Mouse (Mus musculus): Measurements from ENCODE around the gene Cd300lf. TPM values are rescaled to one million over a fixed set of nuclear protein-coding genes. Genes with fewer than 3 reads are reported as not detected.

Cd300lf gene
- polyA plus RNA-seq, 1 experiment from 2014 or later: not detected

- ATAC-seq (replicated peaks): no peak
- H3K4me2 ChIP-seq (replicated peaks): no peak overlapping the region
- WGBS: 82% methylated on average over 4 of the region's 4 CpGs
- no peaks in the 10 kb centered on the region for H3K27me3 ChIP-seq
- no peak overlapping the region for H3K4me3 ChIP-seq
- H3K4me1 ChIP-seq: no peaks in the 10 kb centered on the region
- H3K27ac ChIP-seq (replicated peaks): no peak overlapping the region
- no peaks in the 10 kb centered on the region for H3K9me3 ChIP-seq
- H3K9ac ChIP-seq (replicated peaks): no peak overlapping the region
- H3K36me3 ChIP-seq: no peaks in the 10 kb centered on the region
Measured at GRCm38 (mm10) chr11:115128483-115128882, 5.3 kb downstream of the Cd300lf start.

GRCm38 (mm10) chr11:115119409-115119808 lies 14.4 kb downstream of the Cd300lf start:
- Histone ChIP-seq H3K36me3 (no peaks in the 10 kb centered on the region), H3K4me3 (no peak overlapping the region), H3K9ac (replicated peaks) (no peak overlapping the region), H3K27ac (replicated peaks) (no peak overlapping the region), H3K4me2 (replicated peaks) (no peak overlapping the region), H3K9me3 (no peaks in the 10 kb centered on the region), H3K27me3 (no peaks in the 10 kb centered on the region), H3K4me1 (no peaks in the 10 kb centered on the region)
- ATAC-seq (replicated peaks): no peak
- WGBS: 80% methylated on average over 9 of the region's 9 CpGs

- no peak overlapping the region for H3K9ac ChIP-seq (replicated peaks)
- 66% methylated on average over 3 of the region's 3 CpGs for WGBS
Measured at GRCm38 (mm10) chr11:115112196-115112595, 21.6 kb downstream of the Cd300lf start.

GRCm38 (mm10) chr11:115110271-115110670 lies 23.5 kb downstream of the Cd300lf start:
- ATAC-seq (replicated peaks): no peak
- 0 out of 2 replicates have a peak, but pooled peaks cover 3% of the 10 kb centered on the region for H3K4me1 ChIP-seq
- H3K4me2 ChIP-seq (replicated peaks): no peak overlapping the region
- H3K27ac ChIP-seq (replicated peaks): no peak overlapping the region
- no peaks in the 10 kb centered on the region for H3K36me3 ChIP-seq
- no peak overlapping the region for H3K9ac ChIP-seq (replicated peaks)
- no peaks in the 10 kb centered on the region for H3K9me3 ChIP-seq
- H3K4me3 ChIP-seq: no peak overlapping the region
- H3K27me3 ChIP-seq: no peaks in the 10 kb centered on the region
- WGBS: 84% methylated on average over 4 of the region's 5 CpGs

More at GRCm38 (mm10) chr11:115112196-115112595, 21.6 kb downstream of the Cd300lf start:
- ATAC-seq (replicated peaks): no peak
- Histone ChIP-seq H3K4me2 (replicated peaks) (no peak overlapping the region), H3K9me3 (no peaks in the 10 kb centered on the region), H3K27me3 (no peaks in the 10 kb centered on the region), H3K4me3 (no peak overlapping the region), H3K27ac (replicated peaks) (no peak overlapping the region), H3K36me3 (no peaks in the 10 kb centered on the region), H3K4me1 (0 out of 2 replicates have a peak, but pooled peaks cover 3% of the 10 kb centered on the region)

- H3K4me3 ChIP-seq: no peak overlapping the region
- H3K36me3 ChIP-seq: no peaks in the 10 kb centered on the region
- H3K27me3 ChIP-seq: no peaks in the 10 kb centered on the region
- 85% methylated on average over 8 of the region's 8 CpGs for WGBS
- no peak for ATAC-seq (replicated peaks)
- H3K9ac ChIP-seq (replicated peaks): no peak overlapping the region
- H3K4me1 ChIP-seq: 0 out of 2 replicates have a peak, but pooled peaks cover 3% of the 10 kb centered on the region
- no peak overlapping the region for H3K27ac ChIP-seq (replicated peaks)
- H3K4me2 ChIP-seq (replicated peaks): no peak overlapping the region
- no peaks in the 10 kb centered on the region for H3K9me3 ChIP-seq
Measured at GRCm38 (mm10) chr11:115108176-115108575, 25.6 kb downstream of the Cd300lf start.

- H3K36me3 ChIP-seq: no peaks in the 10 kb centered on the region
- no peak overlapping the region for H3K4me3 ChIP-seq
- H3K27me3 ChIP-seq: no peaks in the 10 kb centered on the region
- no peak for ATAC-seq (replicated peaks)
- 0 out of 2 replicates have a peak, but pooled peaks cover 3% of the 10 kb centered on the region for H3K4me1 ChIP-seq
- H3K9me3 ChIP-seq: no peaks in the 10 kb centered on the region
- no peak overlapping the region for H3K4me2 ChIP-seq (replicated peaks)
- WGBS: 15% methylated on average over 4 of the region's 4 CpGs
- H3K9ac ChIP-seq (replicated peaks): no peak overlapping the region
- H3K27ac ChIP-seq (replicated peaks): no peak overlapping the region
Measured at GRCm38 (mm10) chr11:115107403-115107916, 26.3 kb downstream of the Cd300lf start.

- H3K36me3 ChIP-seq: no peaks in the 10 kb centered on the region
- H3K9me3 ChIP-seq: no peaks in the 10 kb centered on the region
- no peak overlapping the region for H3K27ac ChIP-seq (replicated peaks)
- H3K4me1 ChIP-seq: 0 out of 2 replicates have a peak, but pooled peaks cover 3% of the 10 kb centered on the region
- H3K9ac ChIP-seq (replicated peaks): no peak overlapping the region
- no peaks in the 10 kb centered on the region for H3K27me3 ChIP-seq
- WGBS: 91% methylated on average over 2 of the region's 2 CpGs
- H3K4me3 ChIP-seq: no peak overlapping the region
- ATAC-seq (replicated peaks): no peak
- no peak overlapping the region for H3K4me2 ChIP-seq (replicated peaks)
Measured at GRCm38 (mm10) chr11:115106638-115107037, 27.2 kb downstream of the Cd300lf start.

- Histone ChIP-seq H3K9me3 (no peaks in the 10 kb centered on the region), H3K36me3 (no peaks in the 10 kb centered on the region), H3K9ac (replicated peaks) (no peak overlapping the region), H3K27ac (replicated peaks) (no peak overlapping the region), H3K27me3 (no peaks in the 10 kb centered on the region), H3K4me2 (replicated peaks) (no peak overlapping the region), H3K4me3 (no peak overlapping the region), H3K4me1 (0 out of 2 replicates have a peak, but pooled peaks cover 3% of the 10 kb centered on the region)
- whole genome bisulfite sequencing: 71% methylated on average over 8 of the region's 8 CpGs
- no peak for ATAC-seq (replicated peaks)
Measured at GRCm38 (mm10) chr11:115104769-115105563, 28.8 kb downstream of the Cd300lf start.

- WGBS: 90% methylated on average over 25 of the region's 25 CpGs
- H3K9me3 ChIP-seq: no peaks in the 10 kb centered on the region
- H3K27ac ChIP-seq (replicated peaks): no peak overlapping the region
- H3K4me3 ChIP-seq: no peak overlapping the region
- H3K36me3 ChIP-seq: no peaks in the 10 kb centered on the region
- H3K9ac ChIP-seq (replicated peaks): no peak overlapping the region
- H3K27me3 ChIP-seq: no peaks in the 10 kb centered on the region
- H3K4me1 ChIP-seq: 0 out of 2 replicates have a peak, but pooled peaks cover 3% of the 10 kb centered on the region
- no peak overlapping the region for H3K4me2 ChIP-seq (replicated peaks)
- no peak for ATAC-seq (replicated peaks)
Measured at GRCm38 (mm10) chr11:115103470-115104413, 30.1 kb downstream of the Cd300lf start.

GRCm38 (mm10) chr11:115102116-115102515 lies 31.7 kb downstream of the Cd300lf start:
- no peaks in the 10 kb centered on the region for H3K27me3 ChIP-seq
- H3K4me2 ChIP-seq (replicated peaks): no peak overlapping the region
- H3K4me1 ChIP-seq: no peaks in the 10 kb centered on the region
- H3K9ac ChIP-seq (replicated peaks): no peak overlapping the region
- H3K9me3 ChIP-seq: no peaks in the 10 kb centered on the region
- no peak overlapping the region for H3K4me3 ChIP-seq
- H3K36me3 ChIP-seq: no peaks in the 10 kb centered on the region
- ATAC-seq (replicated peaks): no peak
- no peak overlapping the region for H3K27ac ChIP-seq (replicated peaks)
- 93% methylated on average over 9 of the region's 9 CpGs for WGBS

- WGBS: 80% methylated on average over 6 of the region's 6 CpGs
- no peaks in the 10 kb centered on the region for H3K27me3 ChIP-seq
- no peak overlapping the region for H3K4me2 ChIP-seq (replicated peaks)
- no peak for ATAC-seq (replicated peaks)
- H3K9me3 ChIP-seq: no peaks in the 10 kb centered on the region
- H3K4me3 ChIP-seq: no peak overlapping the region
- H3K9ac ChIP-seq (replicated peaks): no peak overlapping the region
- H3K4me1 ChIP-seq: no peaks in the 10 kb centered on the region
- no peak overlapping the region for H3K27ac ChIP-seq (replicated peaks)
- H3K36me3 ChIP-seq: no peaks in the 10 kb centered on the region
Measured at GRCm38 (mm10) chr11:115101615-115102051, 32.2 kb downstream of the Cd300lf start.

- Histone ChIP-seq H3K9me3 (no peaks in the 10 kb centered on the region), H3K4me1 (no peaks in the 10 kb centered on the region), H3K36me3 (no peaks in the 10 kb centered on the region), H3K27ac (replicated peaks) (no peak overlapping the region), H3K4me3 (no peak overlapping the region), H3K9ac (replicated peaks) (no peak overlapping the region), H3K27me3 (no peaks in the 10 kb centered on the region), H3K4me2 (replicated peaks) (no peak overlapping the region)
- WGBS: 85% methylated on average over 7 of the region's 7 CpGs
- ATAC-seq (replicated peaks): no peak
Measured at GRCm38 (mm10) chr11:115100741-115101140, 33.1 kb downstream of the Cd300lf start.
